Mouse (Mus musculus) C2C12 (cell line): ENCODE measurements around the gene Pdpn.

Source experiments
- CEBPB ChIP-seq: IDR thresholded peaks from one replicate; pipeline ENCODE4 v1.6.1; 2011; ENCODE audit warnings: low read depth, mild to moderate bottlenecking, control low read depth, moderate library complexity
- CTCF ChIP-seq: IDR thresholded peaks from one replicate; pipeline ENCODE4 v1.5.1; 2011; ENCODE audit not compliant: control insufficient read depth, insufficient read depth, insufficient read length
- MAX ChIP-seq: IDR thresholded peaks from one replicate; pipeline ENCODE4 v1.6.1; 2011; ENCODE audit warnings: mild to moderate bottlenecking, control low read depth
- USF1 ChIP-seq: IDR thresholded peaks from one replicate; pipeline ENCODE4 v1.6.1; 2011; ENCODE audit warnings: low read depth, mild to moderate bottlenecking, control low read depth, moderate library complexity

DNA sequence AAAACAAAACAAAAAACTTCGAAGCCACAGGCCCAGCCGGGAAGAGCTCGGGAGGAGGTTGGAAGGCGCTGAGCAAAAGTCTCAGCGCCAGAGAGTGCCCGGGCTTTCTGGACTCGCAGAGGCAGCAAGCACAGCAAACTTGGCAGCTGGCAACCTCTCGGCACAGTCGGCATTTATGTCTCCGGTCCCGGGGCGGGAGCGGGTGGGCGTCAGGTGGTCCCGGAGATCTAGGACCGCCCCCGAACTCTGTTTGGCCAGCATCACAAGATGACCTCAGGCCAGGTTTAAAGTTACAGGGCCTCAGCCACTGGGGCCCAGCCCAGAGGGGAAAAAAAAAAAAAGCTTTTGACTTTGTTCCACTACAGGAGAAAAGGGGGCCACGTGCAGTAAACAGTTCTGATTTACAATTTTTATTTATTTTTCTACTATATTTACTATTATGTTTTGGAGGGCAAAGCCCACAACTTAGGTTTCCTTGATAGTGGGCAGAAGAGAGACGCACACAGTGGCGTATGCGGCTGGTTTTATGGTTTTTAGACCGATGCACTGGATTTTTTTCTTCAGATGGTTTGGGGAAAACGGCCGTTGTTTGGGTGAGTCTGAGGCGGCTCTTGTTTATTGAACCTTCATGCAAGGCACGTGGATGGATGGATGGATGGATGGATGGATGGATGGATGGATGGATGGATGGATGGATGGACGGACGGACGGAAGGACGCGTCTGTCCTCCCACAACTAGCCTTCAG, at the start of gene Pdpn:
- TF ChIP-seq CTCF = no peak
- no peak for TF ChIP-seq CEBPB
- peak; percentile 27 for TF ChIP-seq USF1
- TF ChIP-seq MAX = no peak
